Mouse (Mus musculus) erythroblast, embryonic 14.5 days (primary cell): ENCODE measurements at regions not wholly inside any gene's neighbourhood (a gene's known extent, or its start where the extent isn't known, plus 50 kb on each side); places are given as distances from the start of the nearest gene placed in this dataset.

Source experiments
- GATA1 ChIP-seq: IDR thresholded peaks from 2 replicates; pipeline ENCODE4 v1.6.1; 2012; ENCODE audit warnings: low read length, inconsistent platforms, mixed read lengths
- TAL1 ChIP-seq: IDR thresholded peaks from 3 replicates; pipeline ENCODE4 v1.6.1; 2012; ENCODE audit warnings: low read length, inconsistent platforms, mixed read lengths

GRCm38 (mm10) chr12:105929456-105929921, 80.5 kb upstream of the Vrk1 start:
- no peak for TF ChIP-seq TAL1
- no peak for TF ChIP-seq GATA1
